Mouse (Mus musculus): Measurements from ENCODE around the gene Ccdc65.

DNA sequence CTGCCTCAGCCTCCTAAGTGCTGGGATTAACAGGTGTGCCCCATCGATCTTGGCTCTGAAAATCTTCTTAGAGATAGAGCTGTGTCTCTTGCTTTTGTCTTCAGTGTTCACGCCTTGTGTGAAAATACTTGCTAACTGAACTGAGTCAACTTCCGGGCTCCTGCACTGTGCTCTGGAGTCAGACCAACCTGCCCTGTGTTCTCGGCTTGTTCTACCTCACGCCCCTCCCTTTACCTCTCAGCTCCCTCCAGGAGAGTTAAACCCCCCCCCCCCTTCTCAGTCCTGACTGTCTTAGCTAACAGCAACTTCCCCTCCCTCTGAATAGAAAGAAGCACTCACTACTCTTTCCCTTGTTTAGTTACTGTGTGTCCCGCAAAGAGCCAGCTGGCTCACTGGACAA is 22.8 kb downstream of the Ccdc65 start:
- TF ChIP-seq CTCF (IDR thresholded peaks at IDR 0.05; ENCODE audit: control insufficient read depth, insufficient read depth, insufficient read length) (no peak), MAX (IDR thresholded peaks at IDR 0.05) (no peak), USF1 (IDR thresholded peaks at IDR 0.05; ENCODE audit: low read depth) (no peak), MYOD1 (IDR thresholded peaks at IDR 0.05; ENCODE audit: control insufficient read depth, insufficient read length, low read depth) (no peak)

Data from C2C12 (cell line).